Mouse (Mus musculus) liver, embryonic 13.5 days (tissue): ENCODE results near the gene Ms4a6c. TPM values are rescaled to one million over a fixed set of nuclear protein-coding genes. Genes with fewer than 3 reads are reported as not detected.
"Not testable (repeated sequence)": the region's sequence is repeated elsewhere in the genome, so short reads cannot be mapped to it uniquely, and the experiment has no call there.

Experiments
- ATAC-seq: fragments of 200-750 bp; cut with Nextera tagmentation; 2 replicates; pipeline ENCODE4 v1.8.0; 2017; ENCODE audit warnings: low read depth, mild to moderate bottlenecking, moderate number of reproducible peaks, moderate library complexity
- DNase-seq: peaks from one replicate; pipeline ENCODE4 v3.0.0; 2022
- H3K27ac ChIP-seq: fragments of 300-500 bp; sonication (generic); 2 replicates; pipeline ENCODE4 v1.5.1; 2015; ENCODE audit warnings: moderate library complexity, mild to moderate bottlenecking, inconsistent platforms
- H3K27me3 ChIP-seq: fragments of 300-500 bp; sonication (generic); 2 replicates; pipeline ENCODE4 v1.6.1; 2015; ENCODE audit warnings: mild to moderate bottlenecking, inconsistent platforms
- H3K36me3 ChIP-seq: fragments of 300-500 bp; sonication (generic); 2 replicates; pipeline ENCODE4 v1.6.1; 2015; ENCODE audit warnings: mild to moderate bottlenecking, inconsistent platforms
- H3K4me1 ChIP-seq: fragments of 300-500 bp; sonication (generic); replicated peaks from 2 replicates; pipeline ENCODE4 v1.6.1; 2015; ENCODE audit warnings: inconsistent platforms
- H3K4me2 ChIP-seq: fragments of 300-500 bp; sonication (generic); 2 replicates; pipeline ENCODE4 v1.6.1; 2015; ENCODE audit warnings: inconsistent platforms, mild to moderate bottlenecking, moderate library complexity
- H3K4me3 ChIP-seq: fragments of 300-500 bp; sonication (generic); replicated peaks from 2 replicates; pipeline ENCODE4 v1.5.1; 2015; ENCODE audit warnings: mild to moderate bottlenecking, inconsistent platforms
- H3K9ac ChIP-seq: fragments of 300-500 bp; sonication (generic); 2 replicates; pipeline ENCODE4 v1.6.1; 2015; ENCODE audit warnings: mild to moderate bottlenecking, inconsistent platforms
- H3K9me3 ChIP-seq: fragments of 300-500 bp; sonication (generic); replicated peaks from 2 replicates; pipeline ENCODE4 v1.6.1; 2016; ENCODE audit warnings: inconsistent platforms
- WGBS: fragments of 180-500 bp; shearing (Covaris S2); methylation state at CpG from one replicate; pipeline ENCODE4 v1.1.7; 2015; ENCODE audit not compliant: insufficient replicate concordance; 5-methylcytosine and 5-hydroxymethylcytosine counted together
- polyA plus RNA-seq: library from polyadenylated mRNA; unstranded; fragments of >200 nt; fragmentation: Nextera tagmentation; extraction: Ambion mirVana; gene quantifications from 2 replicates; pipeline ENCODE4 v1.2.1, GENCODE M21; 2015

Ms4a6c gene
- polyA plus RNA-seq, 1 experiment from 2014 or later, result 5.7 TPM

- DNase-seq (no peak), ATAC-seq (no peak)
- Histone ChIP-seq H3K4me1 (no peaks in the 10 kb centered on the region), H3K36me3 (no peaks in the 10 kb centered on the region), H3K27me3 (no peaks in the 10 kb centered on the region), H3K4me2 (no peak overlapping the region), H3K4me3 (no peak overlapping the region), H3K9me3 (no peaks in the 10 kb centered on the region), H3K9ac (no peak overlapping the region), H3K27ac (no peak overlapping the region)
- 54% methylated on average over 1 of the region's 1 CpGs for WGBS
Observed at GRCm38 (mm10) chr19:11504857-11505256, 35.7 kb downstream of the Ms4a6c start.

- H3K9me3 ChIP-seq, result no peaks in the 10 kb centered on the region
- no peak overlapping the region for H3K27ac ChIP-seq
- 10% methylated on average over 1 of the region's 1 CpGs for WGBS
- no peaks in the 10 kb centered on the region for H3K27me3 ChIP-seq
- H3K9ac ChIP-seq, result no peak overlapping the region
- no peaks in the 10 kb centered on the region for H3K36me3 ChIP-seq
- ATAC-seq (no peak), DNase-seq (peak; percentile 2)
- H3K4me1 ChIP-seq, result no peaks in the 10 kb centered on the region
- H3K4me2 ChIP-seq, result no peak overlapping the region
- no peak overlapping the region for H3K4me3 ChIP-seq
Observed at GRCm38 (mm10) chr19:11513458-11513857, 44.3 kb downstream of the Ms4a6c start.

- H3K4me1 ChIP-seq, result no peaks in the 10 kb centered on the region
- H3K9me3 ChIP-seq, result no peaks in the 10 kb centered on the region
- H3K4me3 ChIP-seq, result no peak within 1 kb of the TSS
- H3K9ac ChIP-seq, result no peak within 1 kb of the TSS
- no peak within 1 kb of the TSS for H3K4me2 ChIP-seq
- DNase-seq (no peak), ATAC-seq (no peak)
- no peaks in the 10 kb centered on the region for H3K36me3 ChIP-seq
- H3K27ac ChIP-seq, result no peak within 1 kb of the TSS
- no peaks in the 10 kb centered on the region for H3K27me3 ChIP-seq
Observed at GRCm38 (mm10) chr19:11516246-11516645, 47.1 kb downstream of the Ms4a6c start, which contains the start of gene Ms4a6b. Gene Ms4a6b, plus strand, starts transcription at chr19:11516512.

GRCm38 (mm10) chr19:11516845-11517244 lies 47.7 kb downstream of the Ms4a6c start:
- no peak overlapping the region for H3K9ac ChIP-seq
- H3K27ac ChIP-seq, result no peak overlapping the region
- DNase-seq (no peak), ATAC-seq (no peak)
- no peaks in the 10 kb centered on the region for H3K4me1 ChIP-seq
- WGBS, result 31% methylated on average over 4 of the region's 4 CpGs
- H3K4me2 ChIP-seq, result no peak overlapping the region
- no peak overlapping the region for H3K4me3 ChIP-seq
- H3K27me3 ChIP-seq, result no peaks in the 10 kb centered on the region
- H3K9me3 ChIP-seq, result no peaks in the 10 kb centered on the region
- no peaks in the 10 kb centered on the region for H3K36me3 ChIP-seq

- not testable (repeated sequence) for H3K27ac ChIP-seq, DNase-seq, H3K36me3 ChIP-seq, H3K9me3 ChIP-seq, H3K27me3 ChIP-seq, H3K4me1 ChIP-seq, H3K4me2 ChIP-seq, H3K9ac ChIP-seq, ATAC-seq, H3K4me3 ChIP-seq
- WGBS, result 7% methylated on average over 1 of the region's 1 CpGs
Observed at GRCm38 (mm10) chr19:11517373-11517772, 48.2 kb downstream of the Ms4a6c start.

- H3K4me2 ChIP-seq, H3K4me1 ChIP-seq, H3K9me3 ChIP-seq, H3K27ac ChIP-seq, DNase-seq, ATAC-seq, H3K9ac ChIP-seq, H3K27me3 ChIP-seq, H3K4me3 ChIP-seq, H3K36me3 ChIP-seq: not testable (repeated sequence)
- 13% methylated on average over 2 of the region's 2 CpGs for WGBS
Observed at GRCm38 (mm10) chr19:11518356-11518755, 49.2 kb downstream of the Ms4a6c start.

GRCm38 (mm10) chr19:11520146-11520545 lies 51.0 kb downstream of the Ms4a6c start:
- Histone ChIP-seq H3K36me3 (no peaks in the 10 kb centered on the region), H3K4me2 (no peak overlapping the region), H3K4me3 (no peak overlapping the region), H3K27ac (no peak overlapping the region), H3K9ac (no peak overlapping the region), H3K27me3 (no peaks in the 10 kb centered on the region), H3K4me1 (no peaks in the 10 kb centered on the region), H3K9me3 (no peaks in the 10 kb centered on the region)
- ATAC-seq, result no peak
- 57% methylated on average over 3 of the region's 3 CpGs for WGBS
- DNase-seq, result no peak

Other genes with a start within 250 kb of the Ms4a6c start
- not detected in 2 replicates for gene Ms4a12, start 236.9 kb upstream of the Ms4a6c start, polyA plus RNA-seq
- gene Ms4a1, start 203.1 kb upstream of the Ms4a6c start, polyA plus RNA-seq, result not detected in 2 replicates
- not detected in 2 replicates for gene Ms4a5, start 185.5 kb upstream of the Ms4a6c start, polyA plus RNA-seq
- 0.03 TPM in 1 of 2 replicates, not detected in the other for gene Ms4a14, start 154.9 kb upstream of the Ms4a6c start, polyA plus RNA-seq
- 1.1 and 1.5 TPM in 2 replicates for gene Ms4a7, start 133.2 kb upstream of the Ms4a6c start, polyA plus RNA-seq
- gene Ms4a4a, start 93.8 kb upstream of the Ms4a6c start, polyA plus RNA-seq, result 0.63 and 1.3 TPM in 2 replicates
- gene Ms4a4c, start 64.6 kb upstream of the Ms4a6c start, polyA plus RNA-seq, result 0.78 and 0.83 TPM in 2 replicates
- 0.39 and 0.58 TPM in 2 replicates for gene Ms4a4b, start 25.8 kb upstream of the Ms4a6c start, polyA plus RNA-seq
- gene Gm8369, start 16.6 kb downstream of the Ms4a6c start, polyA plus RNA-seq, result not detected in 2 replicates
- 2.2 and 2.5 TPM in 2 replicates for gene Ms4a6b, start 47.1 kb downstream of the Ms4a6c start, polyA plus RNA-seq
- 0.21 TPM in 2 replicates for gene Ms4a4d, start 67.4 kb downstream of the Ms4a6c start, polyA plus RNA-seq
- gene Ms4a6d, start 135.5 kb downstream of the Ms4a6c start, polyA plus RNA-seq, result 3.0 and 3.6 TPM in 2 replicates
- 0.90 and 1.3 TPM in 2 replicates for gene Ms4a2, start 154.4 kb downstream of the Ms4a6c start, polyA plus RNA-seq
- 14.7 and 15.1 TPM in 2 replicates for gene Ms4a3, start 171.5 kb downstream of the Ms4a6c start, polyA plus RNA-seq
- 0.49 TPM in 1 of 2 replicates, not detected in the other for gene Oosp2, start 191.2 kb downstream of the Ms4a6c start, polyA plus RNA-seq
- gene Oosp1, start 221.8 kb downstream of the Ms4a6c start, polyA plus RNA-seq, result not detected in 2 replicates
- not detected in 2 replicates for gene Oosp3, start 227.7 kb downstream of the Ms4a6c start, polyA plus RNA-seq